Mouse (Mus musculus): ENCODE results near the gene Rfx2.

Gene Rfx2

GRCm38 (mm10) chr17:56754271-56755185 is 76.3 kb downstream of the Rfx2 start:
- no peak for DNase-seq (ENCODE audit: low read depth, low spot score)

- no peak for DNase-seq (ENCODE audit: low read depth, low spot score)
Measured at GRCm38 (mm10) chr17:56753452-56753851, 77.4 kb downstream of the Rfx2 start.

DNA sequence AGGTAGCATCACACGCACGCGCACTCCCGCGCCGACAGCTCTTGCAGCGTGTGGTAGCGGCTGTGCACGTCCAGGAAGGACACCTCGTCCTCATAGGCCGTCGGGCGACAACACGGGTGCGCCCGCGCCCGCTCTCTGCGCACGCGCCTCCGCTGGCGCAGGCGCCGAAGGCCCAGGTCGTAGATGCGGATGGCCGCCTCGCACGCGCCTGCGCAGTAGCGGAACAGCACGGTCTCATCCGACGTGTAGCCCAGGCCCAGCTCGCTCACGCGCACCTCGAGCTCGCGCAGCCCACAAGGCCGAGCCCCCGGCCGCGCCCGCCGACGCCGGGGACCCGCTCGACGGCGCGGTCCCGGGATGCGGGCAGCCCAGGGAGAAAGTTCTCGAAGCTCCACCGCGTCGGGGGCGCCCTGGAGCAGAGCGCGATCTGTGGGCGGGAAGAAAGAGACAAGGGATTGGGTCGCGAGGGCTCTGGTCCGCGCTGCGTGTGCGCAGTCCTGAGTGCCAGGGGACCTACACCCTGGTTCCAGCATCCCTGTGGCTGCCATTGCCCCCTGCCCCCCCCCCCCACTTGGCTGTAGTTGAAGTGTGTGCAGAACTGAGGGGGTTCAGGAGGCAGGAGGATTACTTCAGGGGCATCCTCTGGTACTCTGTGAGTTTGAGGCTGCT is 79.3 kb downstream of the Rfx2 start:
- peak; percentile 64 for DNase-seq (ENCODE audit: low read depth, low spot score)

DNA sequence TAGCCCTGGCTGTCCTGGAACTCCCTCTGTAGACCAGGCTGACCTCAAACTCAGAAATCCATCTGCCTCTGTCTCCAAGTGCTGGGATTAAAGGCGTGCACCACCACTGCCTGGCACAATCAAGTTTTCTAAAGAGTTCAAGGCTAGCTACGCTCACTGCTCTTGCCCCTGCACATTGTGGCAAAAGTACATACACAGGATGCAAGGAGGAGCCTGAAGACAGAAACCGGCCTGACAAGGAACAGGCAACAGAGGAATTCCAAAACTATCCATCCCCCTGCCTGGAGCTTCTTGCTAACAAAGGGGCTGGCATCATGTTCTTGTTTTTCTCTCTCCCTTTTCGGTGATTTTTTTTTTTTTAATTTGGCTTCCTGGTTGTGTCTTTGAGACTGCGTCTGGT is 86.6 kb downstream of the Rfx2 start:
- DNase-seq (ENCODE audit: low read depth, low spot score), result no peak

- DNase-seq (ENCODE audit: low read depth, low spot score), result no peak
Measured at GRCm38 (mm10) chr17:56740788-56741160, 90.0 kb downstream of the Rfx2 start.

- no peak for DNase-seq (ENCODE audit: low read depth, low spot score)
Measured at GRCm38 (mm10) chr17:56740118-56740787, 90.6 kb downstream of the Rfx2 start.

- DNase-seq (ENCODE audit: low read depth, low spot score), result no peak
Measured at GRCm38 (mm10) chr17:56738221-56738620, 92.6 kb downstream of the Rfx2 start.

- peak; percentile 56 for DNase-seq (ENCODE audit: low read depth, low spot score)
Measured at GRCm38 (mm10) chr17:56736534-56736933, 94.3 kb downstream of the Rfx2 start.

- no peak for DNase-seq (ENCODE audit: low read depth, low spot score)
Measured at GRCm38 (mm10) chr17:56729656-56730055, 101.2 kb downstream of the Rfx2 start.

DNA sequence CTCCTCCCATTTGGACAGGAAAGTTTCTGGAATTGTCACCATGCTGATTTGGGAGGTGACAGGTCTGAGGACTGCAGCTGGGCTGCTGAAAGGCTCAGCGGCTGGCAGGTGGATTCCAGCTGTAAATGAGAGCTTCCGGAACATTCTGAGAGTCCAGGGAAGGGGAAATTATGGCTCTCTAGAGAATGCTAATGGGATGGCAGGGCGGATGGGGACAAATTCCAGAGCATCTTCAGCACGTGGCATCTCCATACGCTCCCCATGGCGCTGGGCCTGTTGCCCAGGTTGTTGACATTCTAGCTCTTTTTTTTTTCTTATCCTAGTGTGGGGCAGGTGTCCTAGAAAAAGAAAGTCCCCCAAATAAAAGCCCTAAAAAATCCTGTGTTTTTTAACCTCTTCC is 101.7 kb downstream of the Rfx2 start:
- no peak for DNase-seq (ENCODE audit: low read depth, low spot score)

- DNase-seq (ENCODE audit: low read depth, low spot score), result no peak
Measured at GRCm38 (mm10) chr17:56728117-56728516, 102.7 kb downstream of the Rfx2 start.

DNA sequence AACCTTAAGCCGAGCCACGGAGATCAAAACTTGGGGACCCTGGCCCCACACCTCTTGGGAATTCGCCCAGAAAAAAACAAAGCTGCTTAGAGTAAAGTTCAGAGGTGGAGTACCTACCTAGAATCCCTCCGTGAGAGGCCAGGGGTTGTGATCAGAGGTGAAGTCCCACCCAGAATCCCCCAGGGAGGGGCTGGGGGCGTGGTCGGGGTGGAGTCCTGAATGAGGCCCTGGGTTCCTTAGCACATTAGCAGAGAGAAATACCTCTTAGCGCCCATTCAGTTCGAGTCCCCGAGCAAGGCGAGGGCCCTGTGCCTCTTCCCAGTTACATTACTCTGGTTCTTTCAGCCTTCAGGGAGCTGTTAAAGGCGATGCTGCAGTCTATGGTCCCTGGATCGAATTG is 103.2 kb downstream of the Rfx2 start:
- no peak for DNase-seq (ENCODE audit: low read depth, low spot score)

- DNase-seq (ENCODE audit: low read depth, low spot score), result no peak
Measured at GRCm38 (mm10) chr17:56727029-56727649, 103.7 kb downstream of the Rfx2 start.

Data from CD4-positive, CD25-positive, alpha-beta regulatory T cell, adult 2 months (primary cell).